Mouse (Mus musculus) spleen, adult 2 months (tissue): ENCODE data around the gene Rrm2.

ENCODE experiments used
- CTCF ChIP-seq: fragments of 200-500 bp; IDR thresholded peaks from 2 replicates; pipeline ENCODE4 v1.5.1; 2011; ENCODE audit warnings: mild to moderate bottlenecking, inconsistent platforms; ENCODE audit not compliant: insufficient read depth, insufficient read length, insufficient replicate concordance; ENCODE audit errors: extremely low read depth
- POLR2A ChIP-seq: fragments of 200-500 bp; IDR thresholded peaks from 2 replicates; pipeline ENCODE4 v1.6.1; 2011; ENCODE audit warnings: low read depth, low read length, inconsistent platforms

- no peak for TF ChIP-seq CTCF
- no peak for TF ChIP-seq POLR2A
These were observed 26.9 kb downstream of the Rrm2 start for GRCm38 (mm10) chr12:24734828-24735394.
